Mouse (Mus musculus): ENCODE data around the gene Arhgef28. TPM values are rescaled to one million over a fixed set of nuclear protein-coding genes. Genes with fewer than 3 reads are reported as not detected.

Gene Arhgef28
- polyA plus RNA-seq, 1 experiment from 2014 or later, result 33.0 TPM

GRCm38 (mm10) chr13:98172365-98172764 lies 33.9 kb downstream of the Arhgef28 start:
- no peak for ATAC-seq
- no peaks in the 10 kb centered on the region for H3K9me3 ChIP-seq (ENCODE audit: control insufficient read depth, low read length)
- no peaks in the 10 kb centered on the region for H3K27me3 ChIP-seq (replicated peaks; ENCODE audit: control insufficient read depth, insufficient read depth, low read length)
- H3K4me2 ChIP-seq (ENCODE audit: low read length), result no peak overlapping the region
- no peaks in the 10 kb centered on the region for H3K4me1 ChIP-seq (ENCODE audit: control insufficient read depth, insufficient read depth, low read depth, low read length)
- H3K4me3 ChIP-seq (ENCODE audit: low read length), result no peak overlapping the region
- no peak overlapping the region for H3K27ac ChIP-seq (ENCODE audit: low read depth, low read length)
- no peaks in the 10 kb centered on the region for H3K36me3 ChIP-seq (ENCODE audit: control insufficient read depth, insufficient read depth, low read length)
- 73% methylated on average over 11 of the region's 11 CpGs for WGBS
- H3K9ac ChIP-seq (ENCODE audit: low read depth, low read length), result no peak overlapping the region

DNA sequence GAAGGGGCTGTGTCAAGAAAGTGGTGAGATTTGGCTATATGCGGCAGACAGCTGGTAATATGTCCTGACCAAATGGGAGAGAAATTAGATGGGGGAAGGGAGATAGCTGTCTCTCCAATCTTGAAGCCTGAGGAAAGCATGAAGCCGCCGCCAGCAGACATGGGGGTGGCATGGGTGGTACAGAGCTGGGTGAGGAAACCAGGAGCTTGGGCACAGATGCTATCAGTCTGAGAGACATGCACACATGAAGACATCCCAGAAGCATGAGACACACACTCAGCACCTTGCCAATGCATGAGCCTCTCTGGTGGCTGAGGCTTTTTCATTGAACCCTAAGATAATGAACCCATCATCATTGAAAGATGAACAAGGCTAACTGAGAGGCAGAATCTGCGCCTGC lies 34.5 kb downstream of the Arhgef28 start:
- Histone ChIP-seq H3K4me2 (ENCODE audit: low read length) (no peak overlapping the region), H3K9ac (ENCODE audit: low read depth, low read length) (no peak overlapping the region), H3K36me3 (ENCODE audit: control insufficient read depth, insufficient read depth, low read length) (no peaks in the 10 kb centered on the region), H3K27me3 (replicated peaks; ENCODE audit: control insufficient read depth, insufficient read depth, low read length) (no peaks in the 10 kb centered on the region), H3K9me3 (ENCODE audit: control insufficient read depth, low read length) (no peaks in the 10 kb centered on the region), H3K4me1 (ENCODE audit: control insufficient read depth, insufficient read depth, low read depth, low read length) (no peaks in the 10 kb centered on the region), H3K27ac (ENCODE audit: low read depth, low read length) (no peak overlapping the region), H3K4me3 (ENCODE audit: low read length) (no peak overlapping the region)
- ATAC-seq, result no peak
- WGBS, result 88% methylated on average over 4 of the region's 4 CpGs

DNA sequence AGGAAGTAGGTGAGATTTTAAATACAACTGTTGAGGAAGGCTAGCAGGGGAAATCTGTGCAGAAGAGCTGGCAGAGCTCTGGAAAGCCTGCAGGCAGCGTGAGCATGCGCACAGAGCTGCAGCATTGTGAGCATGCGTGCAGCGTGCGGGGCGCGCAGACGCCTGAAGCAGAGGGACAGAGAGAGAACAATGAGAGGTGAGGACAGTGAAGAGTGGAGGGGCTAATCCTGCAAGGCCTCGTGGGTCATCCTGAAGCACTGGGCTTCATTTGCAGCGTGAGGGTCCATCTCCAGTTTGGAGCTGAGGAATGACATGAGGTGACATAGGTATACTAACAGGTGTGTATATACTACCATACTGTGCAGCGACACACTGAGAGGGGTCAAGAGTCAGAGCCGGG lies 35.0 kb downstream of the Arhgef28 start:
- Histone ChIP-seq H3K4me1 (ENCODE audit: control insufficient read depth, insufficient read depth, low read depth, low read length) (no peaks in the 10 kb centered on the region), H3K36me3 (ENCODE audit: control insufficient read depth, insufficient read depth, low read length) (no peaks in the 10 kb centered on the region), H3K4me3 (ENCODE audit: low read length) (no peak overlapping the region), H3K27ac (ENCODE audit: low read depth, low read length) (no peak overlapping the region), H3K27me3 (replicated peaks; ENCODE audit: control insufficient read depth, insufficient read depth, low read length) (no peaks in the 10 kb centered on the region), H3K9me3 (ENCODE audit: control insufficient read depth, low read length) (no peaks in the 10 kb centered on the region), H3K4me2 (ENCODE audit: low read length) (no peak overlapping the region), H3K9ac (ENCODE audit: low read depth, low read length) (no peak overlapping the region)
- ATAC-seq, result peak; percentile 70; the same call in 1 of the 2 replicates
- WGBS, result 89% methylated on average over 12 of the region's 12 CpGs

GRCm38 (mm10) chr13:98164878-98165277 lies 41.4 kb downstream of the Arhgef28 start:
- Histone ChIP-seq H3K4me2 (ENCODE audit: low read length) (no peak overlapping the region), H3K4me3 (ENCODE audit: low read length) (no peak overlapping the region), H3K4me1 (ENCODE audit: control insufficient read depth, insufficient read depth, low read depth, low read length) (no peaks in the 10 kb centered on the region), H3K9ac (ENCODE audit: low read depth, low read length) (no peak overlapping the region), H3K27me3 (replicated peaks; ENCODE audit: control insufficient read depth, insufficient read depth, low read length) (no peaks in the 10 kb centered on the region), H3K36me3 (ENCODE audit: control insufficient read depth, insufficient read depth, low read length) (no peaks in the 10 kb centered on the region), H3K9me3 (ENCODE audit: control insufficient read depth, low read length) (no peaks in the 10 kb centered on the region), H3K27ac (ENCODE audit: low read depth, low read length) (no peak overlapping the region)
- ATAC-seq, result no peak
- 67% methylated on average over 6 of the region's 6 CpGs for WGBS

DNA sequence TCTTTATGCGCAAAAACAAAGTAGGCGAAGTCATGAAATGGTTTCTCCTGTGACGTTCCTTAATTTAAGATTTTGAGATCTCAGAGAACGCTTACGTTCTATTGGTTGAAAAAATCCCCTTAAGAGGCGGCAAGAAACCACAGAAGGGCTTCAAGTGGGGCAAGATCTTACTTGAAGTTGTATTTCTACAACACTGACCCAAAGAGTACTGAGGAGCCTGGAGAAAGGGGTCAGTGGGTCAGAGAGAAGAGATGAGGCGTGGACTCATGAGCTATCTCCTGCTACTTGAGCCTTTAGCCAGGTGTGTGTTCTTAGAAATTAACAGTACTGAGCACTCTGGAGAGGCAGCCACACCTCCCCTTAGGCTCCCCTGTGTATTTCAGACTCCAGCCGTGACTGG lies 44.7 kb downstream of the Arhgef28 start:
- Histone ChIP-seq H3K27me3 (replicated peaks; ENCODE audit: control insufficient read depth, insufficient read depth, low read length) (no peaks in the 10 kb centered on the region), H3K9ac (ENCODE audit: low read depth, low read length) (no peak overlapping the region), H3K27ac (ENCODE audit: low read depth, low read length) (no peak overlapping the region), H3K4me2 (ENCODE audit: low read length) (no peak overlapping the region), H3K36me3 (ENCODE audit: control insufficient read depth, insufficient read depth, low read length) (no peaks in the 10 kb centered on the region), H3K4me3 (ENCODE audit: low read length) (no peak overlapping the region), H3K9me3 (ENCODE audit: control insufficient read depth, low read length) (no peaks in the 10 kb centered on the region), H3K4me1 (ENCODE audit: control insufficient read depth, insufficient read depth, low read depth, low read length) (no peaks in the 10 kb centered on the region)
- WGBS, result 94% methylated on average over 8 of the region's 8 CpGs
- no peak for ATAC-seq

GRCm38 (mm10) chr13:98156656-98157055 lies 49.6 kb downstream of the Arhgef28 start:
- H3K4me1 ChIP-seq (ENCODE audit: control insufficient read depth, insufficient read depth, low read depth, low read length), result no peaks in the 10 kb centered on the region
- H3K27me3 ChIP-seq (replicated peaks; ENCODE audit: control insufficient read depth, insufficient read depth, low read length), result no peaks in the 10 kb centered on the region
- no peak overlapping the region for H3K4me3 ChIP-seq (ENCODE audit: low read length)
- H3K9me3 ChIP-seq (ENCODE audit: control insufficient read depth, low read length), result no peaks in the 10 kb centered on the region
- 38% methylated on average over 7 of the region's 7 CpGs for WGBS
- 0 out of 2 replicates have a peak overlapping the region, but pooled peaks have one; percentile 8 for H3K27ac ChIP-seq (ENCODE audit: low read depth, low read length)
- no peak overlapping the region for H3K4me2 ChIP-seq (ENCODE audit: low read length)
- H3K9ac ChIP-seq (ENCODE audit: low read depth, low read length), result no peak overlapping the region
- no peaks in the 10 kb centered on the region for H3K36me3 ChIP-seq (ENCODE audit: control insufficient read depth, insufficient read depth, low read length)
- peak; percentile 65 for ATAC-seq

DNA sequence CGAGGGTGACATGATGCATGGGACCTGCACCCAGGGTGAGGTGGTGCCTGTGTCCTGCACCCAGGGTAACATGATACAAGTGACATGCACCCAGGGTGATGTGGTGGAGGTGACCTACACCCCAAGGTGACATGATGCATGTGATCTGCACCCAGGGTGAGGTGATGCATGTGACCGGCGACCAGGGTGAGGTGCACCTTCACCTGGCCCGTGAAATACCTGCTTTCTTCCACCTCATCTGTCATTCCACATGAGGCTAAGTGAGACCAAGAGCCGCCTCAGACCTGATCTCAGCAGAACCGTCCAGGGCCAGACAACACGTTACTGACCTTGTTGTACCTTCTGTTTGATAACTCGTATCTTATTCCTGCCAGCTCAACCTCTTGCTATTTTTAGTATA lies 53.5 kb downstream of the Arhgef28 start:
- ATAC-seq, result no peak
- Histone ChIP-seq H3K36me3 (ENCODE audit: control insufficient read depth, insufficient read depth, low read length) (no peaks in the 10 kb centered on the region), H3K9me3 (ENCODE audit: control insufficient read depth, low read length) (no peaks in the 10 kb centered on the region), H3K4me3 (ENCODE audit: low read length) (no peak overlapping the region), H3K27ac (ENCODE audit: low read depth, low read length) (no peak overlapping the region), H3K9ac (ENCODE audit: low read depth, low read length) (no peak overlapping the region), H3K4me1 (ENCODE audit: control insufficient read depth, insufficient read depth, low read depth, low read length) (no peaks in the 10 kb centered on the region), H3K4me2 (ENCODE audit: low read length) (no peak overlapping the region), H3K27me3 (replicated peaks; ENCODE audit: control insufficient read depth, insufficient read depth, low read length) (no peaks in the 10 kb centered on the region)
- WGBS, result 90% methylated on average over 8 of the region's 8 CpGs

DNA sequence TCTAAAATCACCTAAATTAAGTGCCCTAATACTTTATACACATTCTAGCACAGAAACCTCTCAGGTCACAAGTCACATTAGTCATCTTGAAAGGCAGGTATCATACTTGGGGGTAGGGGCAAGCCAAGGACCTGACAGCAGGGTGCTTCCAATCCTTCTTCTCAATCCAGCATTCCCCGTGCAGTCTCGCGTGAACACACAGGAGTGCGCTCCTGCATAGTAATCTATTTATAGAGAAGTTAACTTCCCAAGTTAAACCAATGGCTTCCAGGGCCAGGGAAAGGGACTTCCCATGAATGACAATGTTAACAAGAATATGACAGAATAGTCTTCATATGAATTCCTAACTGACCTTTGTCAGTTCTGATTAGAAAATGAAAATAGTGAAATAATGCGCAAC lies 58.7 kb downstream of the Arhgef28 start:
- H3K4me3 ChIP-seq (ENCODE audit: low read length), result no peak overlapping the region
- H3K36me3 ChIP-seq (ENCODE audit: control insufficient read depth, insufficient read depth, low read length), result no peaks in the 10 kb centered on the region
- H3K27me3 ChIP-seq (replicated peaks; ENCODE audit: control insufficient read depth, insufficient read depth, low read length), result no peaks in the 10 kb centered on the region
- H3K27ac ChIP-seq (ENCODE audit: low read depth, low read length), result no peak overlapping the region
- no peaks in the 10 kb centered on the region for H3K9me3 ChIP-seq (ENCODE audit: control insufficient read depth, low read length)
- WGBS, result 49% methylated on average over 5 of the region's 5 CpGs
- no peak for ATAC-seq
- no peaks in the 10 kb centered on the region for H3K4me1 ChIP-seq (ENCODE audit: control insufficient read depth, insufficient read depth, low read depth, low read length)
- no peak overlapping the region for H3K9ac ChIP-seq (ENCODE audit: low read depth, low read length)
- no peak overlapping the region for H3K4me2 ChIP-seq (ENCODE audit: low read length)

- no peaks in the 10 kb centered on the region for H3K4me1 ChIP-seq (ENCODE audit: control insufficient read depth, insufficient read depth, low read depth, low read length)
- H3K36me3 ChIP-seq (ENCODE audit: control insufficient read depth, insufficient read depth, low read length), result no peaks in the 10 kb centered on the region
- H3K9ac ChIP-seq (ENCODE audit: low read depth, low read length), result no peak overlapping the region
- H3K4me3 ChIP-seq (ENCODE audit: low read length), result no peak overlapping the region
- H3K27me3 ChIP-seq (replicated peaks; ENCODE audit: control insufficient read depth, insufficient read depth, low read length), result no peaks in the 10 kb centered on the region
- ATAC-seq, result no peak
- H3K27ac ChIP-seq (ENCODE audit: low read depth, low read length), result no peak overlapping the region
- H3K9me3 ChIP-seq (ENCODE audit: control insufficient read depth, low read length), result no peaks in the 10 kb centered on the region
- no peak overlapping the region for H3K4me2 ChIP-seq (ENCODE audit: low read length)
- 80% methylated on average over 8 of the region's 8 CpGs for WGBS
These were observed 59.6 kb downstream of the Arhgef28 start for GRCm38 (mm10) chr13:98146573-98147160.

DNA sequence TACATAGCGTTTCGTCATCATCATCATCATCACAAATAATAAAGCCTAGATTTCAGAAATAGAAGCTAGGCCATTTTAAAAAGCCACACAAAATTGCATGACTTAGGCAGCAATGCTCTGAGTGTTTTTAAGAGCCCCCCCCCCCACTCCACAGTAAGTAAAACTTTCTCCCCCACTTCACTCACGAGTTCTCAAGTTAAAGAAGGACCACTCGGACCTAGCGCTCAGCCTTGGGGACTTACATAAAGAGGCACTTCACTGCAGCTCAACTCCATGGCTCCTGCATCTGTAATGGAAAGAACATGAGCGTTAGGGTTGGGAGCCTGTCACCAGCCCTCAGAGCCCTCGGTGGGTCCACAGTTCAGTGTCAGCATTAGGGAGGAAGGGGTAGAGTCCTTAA lies 60.9 kb downstream of the Arhgef28 start:
- WGBS, result 86% methylated on average over 7 of the region's 7 CpGs
- H3K27ac ChIP-seq (ENCODE audit: low read depth, low read length), result no peak overlapping the region
- H3K27me3 ChIP-seq (replicated peaks; ENCODE audit: control insufficient read depth, insufficient read depth, low read length), result no peaks in the 10 kb centered on the region
- no peak overlapping the region for H3K4me2 ChIP-seq (ENCODE audit: low read length)
- no peaks in the 10 kb centered on the region for H3K9me3 ChIP-seq (ENCODE audit: control insufficient read depth, low read length)
- no peaks in the 10 kb centered on the region for H3K4me1 ChIP-seq (ENCODE audit: control insufficient read depth, insufficient read depth, low read depth, low read length)
- H3K36me3 ChIP-seq (ENCODE audit: control insufficient read depth, insufficient read depth, low read length), result no peaks in the 10 kb centered on the region
- ATAC-seq, result no peak
- no peak overlapping the region for H3K4me3 ChIP-seq (ENCODE audit: low read length)
- no peak overlapping the region for H3K9ac ChIP-seq (ENCODE audit: low read depth, low read length)

Measured in hindbrain, embryonic 16.5 days (tissue).